Mouse (Mus musculus): ENCODE results near the gene Golm1.

Golm1 gene

DNA sequence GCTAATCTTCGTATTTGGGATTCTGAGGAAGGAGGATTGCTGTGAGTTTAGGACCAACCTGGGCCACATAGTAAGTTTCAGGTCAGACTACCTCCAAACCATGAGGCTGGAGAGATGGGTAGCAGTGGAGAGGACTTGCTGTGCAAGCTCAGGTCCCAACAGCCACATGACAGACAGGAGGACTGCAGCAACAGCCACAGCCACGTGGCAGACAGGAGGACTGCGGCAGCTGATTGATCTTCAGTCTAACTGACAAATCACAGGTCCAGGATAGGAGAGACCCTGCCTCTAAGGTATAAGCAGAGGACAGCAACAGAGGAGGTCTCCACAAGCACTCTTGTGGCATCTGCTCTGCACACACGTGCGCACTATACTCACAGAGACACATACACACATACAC lies 17.8 kb downstream of the Golm1 start:
- TF ChIP-seq GATA4 (IDR thresholded peaks at IDR 0.05; ENCODE audit: insufficient replicate concordance, low read length) = no peak

DNA sequence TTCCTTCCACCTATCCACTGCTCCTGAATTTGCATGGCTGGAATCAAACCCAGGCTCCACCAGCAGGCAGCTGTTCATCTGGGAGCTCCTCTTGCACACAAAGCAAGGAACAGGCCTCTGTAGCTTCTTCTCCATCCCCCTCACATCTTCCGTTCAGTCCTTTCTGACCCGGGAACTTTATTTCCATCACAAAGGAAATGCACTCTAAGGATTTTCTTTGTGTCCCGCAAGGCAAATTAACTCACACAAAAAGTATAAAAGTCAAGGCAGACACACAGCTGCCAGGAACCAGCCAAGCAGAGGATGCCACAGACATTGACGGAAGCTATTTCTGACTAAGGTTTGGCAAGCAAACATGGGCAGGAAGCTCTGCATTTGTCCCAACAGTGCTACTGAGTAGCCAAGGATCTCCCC lies 18.6 kb downstream of the Golm1 start:
- TF ChIP-seq GATA4 (IDR thresholded peaks at IDR 0.05; ENCODE audit: insufficient replicate concordance, low read length) = no peak

DNA sequence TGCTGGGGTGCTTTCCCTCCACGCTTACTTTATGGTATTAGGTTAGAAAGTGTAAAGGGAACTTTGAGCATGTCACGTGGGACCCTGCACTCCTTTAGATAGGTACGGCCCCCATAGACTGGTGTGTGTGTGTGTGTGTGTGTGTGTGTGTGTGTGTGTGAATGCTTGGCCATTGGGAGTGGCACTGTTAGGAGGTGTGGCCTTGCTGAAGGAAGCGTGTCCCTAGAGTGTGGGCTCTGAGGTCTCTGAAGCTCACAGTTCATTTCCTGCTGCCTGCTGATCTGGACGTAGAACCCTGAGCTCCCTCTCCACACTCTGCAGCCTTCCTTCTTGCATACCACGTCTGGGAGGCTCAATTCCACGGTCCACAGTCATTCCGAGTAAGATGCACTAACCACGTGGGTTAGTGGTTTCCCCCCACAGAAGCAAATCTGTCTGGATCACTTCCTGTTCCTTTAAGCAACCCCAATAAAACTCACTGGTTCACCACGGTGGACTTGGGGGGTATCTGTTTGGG lies 19.2 kb downstream of the Golm1 start:
- no peak for TF ChIP-seq GATA4 (IDR thresholded peaks at IDR 0.05; ENCODE audit: insufficient replicate concordance, low read length)

DNA sequence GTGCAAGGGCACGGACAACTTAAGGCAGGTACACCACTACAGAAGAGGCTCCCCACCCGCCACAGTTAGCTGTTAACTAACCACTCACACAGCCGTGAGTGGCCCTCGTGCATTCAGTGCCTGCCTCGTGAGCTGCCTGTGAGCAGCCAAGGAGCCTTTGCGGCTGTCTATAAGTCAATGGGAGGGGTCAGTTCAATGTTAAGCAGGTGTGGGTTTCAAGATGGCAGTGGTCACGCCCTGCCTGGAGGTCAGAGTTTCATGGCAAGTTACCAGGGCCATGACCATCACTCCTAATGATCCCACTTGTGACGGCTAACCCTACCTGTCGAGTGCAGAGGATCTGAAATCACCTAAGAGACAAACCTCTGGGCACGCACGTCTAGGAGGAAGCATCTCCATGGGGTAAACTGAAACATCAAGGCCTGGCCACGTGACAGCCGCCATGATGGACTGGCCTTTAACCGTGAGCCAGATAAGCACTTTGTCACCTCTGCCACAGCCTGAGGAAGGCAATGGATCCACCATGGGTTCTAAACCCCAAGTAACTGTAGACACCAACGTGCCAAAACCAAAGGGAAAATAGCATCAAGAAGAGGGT lies 19.8 kb downstream of the Golm1 start:
- TF ChIP-seq GATA4 (IDR thresholded peaks at IDR 0.05; ENCODE audit: insufficient replicate concordance, low read length) = no peak

DNA sequence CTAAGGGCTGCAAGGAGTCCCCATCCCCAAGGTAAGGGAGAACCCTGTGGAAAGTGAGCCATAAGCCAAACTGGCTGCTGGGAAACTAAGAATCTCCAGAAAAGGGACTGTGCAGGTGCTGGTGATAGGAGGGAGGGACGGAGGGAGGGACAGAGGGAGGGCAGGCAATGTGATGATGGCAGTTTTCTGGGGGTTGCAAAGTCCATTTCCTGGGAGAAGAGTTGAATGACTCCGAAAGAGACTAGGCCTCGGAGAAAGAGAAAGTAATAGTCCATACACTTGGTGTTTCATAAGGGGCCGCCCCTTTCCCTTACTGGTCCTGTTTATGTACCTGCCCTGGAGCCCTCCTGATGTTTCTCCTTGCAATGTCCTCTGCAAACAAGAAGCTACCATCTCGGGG lies 21.1 kb downstream of the Golm1 start:
- TF ChIP-seq GATA4 (IDR thresholded peaks at IDR 0.05; ENCODE audit: insufficient replicate concordance, low read length) = no peak

DNA sequence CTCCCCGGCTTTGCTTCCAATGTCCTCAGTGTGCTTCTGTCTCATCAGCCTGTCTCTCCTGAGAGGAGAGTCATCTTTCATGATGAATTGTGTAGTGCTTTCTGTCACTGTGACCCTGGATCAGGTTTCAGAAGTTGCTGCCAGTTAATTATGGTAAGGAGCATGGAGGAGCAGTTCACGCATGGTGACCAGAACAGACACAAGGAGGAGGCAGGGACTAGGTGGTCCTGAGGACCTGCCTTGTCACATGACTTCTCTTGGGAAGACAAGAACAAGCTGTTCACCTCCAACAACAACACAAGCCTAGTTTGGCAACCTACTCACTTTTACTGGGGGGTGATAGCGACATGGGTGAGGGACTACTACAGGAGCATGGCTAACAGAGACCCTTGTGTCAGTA lies 22.5 kb downstream of the Golm1 start:
- no peak for TF ChIP-seq GATA4 (IDR thresholded peaks at IDR 0.05; ENCODE audit: insufficient replicate concordance, low read length)

DNA sequence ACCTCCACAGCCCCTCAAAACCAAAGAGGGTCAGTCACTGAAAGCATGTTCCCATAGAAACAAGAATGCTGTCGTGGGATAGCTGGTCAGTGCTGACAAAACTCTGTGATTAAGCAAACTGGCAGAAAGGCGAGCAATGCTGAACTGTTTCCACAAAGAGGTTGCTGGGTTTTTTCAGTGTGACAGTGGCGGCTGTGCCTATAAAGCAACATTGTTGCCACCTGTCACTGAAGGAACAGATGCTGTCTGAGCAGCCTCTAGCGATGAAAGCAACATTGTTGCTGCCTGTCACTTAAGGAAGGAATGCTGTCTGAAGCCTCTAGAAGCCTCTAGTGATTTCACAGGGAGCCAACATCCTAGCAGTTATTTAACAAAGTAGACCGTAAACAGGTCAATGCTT lies 23.0 kb downstream of the Golm1 start:
- TF ChIP-seq GATA4 (IDR thresholded peaks at IDR 0.05; ENCODE audit: insufficient replicate concordance, low read length) = no peak

DNA sequence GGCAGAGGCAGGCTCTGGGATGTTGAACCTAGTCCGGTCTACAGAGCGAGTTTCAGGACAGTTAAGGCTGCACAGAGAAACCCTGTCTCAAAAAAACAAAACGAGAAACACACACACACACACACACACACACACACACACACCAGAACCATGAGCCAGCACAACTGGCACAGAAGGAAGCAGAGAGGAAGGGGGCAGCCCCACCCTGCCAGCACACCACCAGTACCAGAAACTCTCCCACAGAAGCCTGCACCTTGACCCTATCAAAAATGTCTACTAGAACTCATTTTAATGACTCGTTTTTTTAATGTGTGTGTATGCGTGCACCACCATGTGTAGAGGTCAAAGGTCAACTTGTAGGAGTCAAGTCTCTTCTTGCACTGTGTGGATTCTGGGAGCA lies 25.8 kb downstream of the Golm1 start:
- TF ChIP-seq GATA4 (IDR thresholded peaks at IDR 0.05; ENCODE audit: insufficient replicate concordance, low read length) = no peak

DNA sequence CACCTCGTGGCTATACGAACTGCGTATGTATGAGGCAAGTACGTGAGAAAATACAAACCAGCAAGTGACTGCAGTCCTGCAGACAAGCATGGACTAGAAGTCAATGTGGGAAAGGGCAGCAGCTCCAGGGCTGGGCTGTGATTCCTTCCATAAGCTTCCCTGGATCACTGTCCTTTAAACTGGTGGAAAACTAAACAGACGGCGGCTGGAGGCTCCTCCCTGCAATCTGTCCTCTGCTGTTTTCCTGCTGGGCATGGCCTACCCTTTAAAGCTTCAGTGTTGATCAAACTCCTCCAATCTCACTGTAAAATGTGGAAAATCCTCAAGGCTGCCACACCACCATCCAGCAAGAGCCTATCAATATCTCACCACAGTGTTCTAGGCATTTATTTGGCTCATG lies 27.0 kb downstream of the Golm1 start:
- TF ChIP-seq GATA4 (IDR thresholded peaks at IDR 0.05; ENCODE audit: insufficient replicate concordance, low read length) = no peak

DNA sequence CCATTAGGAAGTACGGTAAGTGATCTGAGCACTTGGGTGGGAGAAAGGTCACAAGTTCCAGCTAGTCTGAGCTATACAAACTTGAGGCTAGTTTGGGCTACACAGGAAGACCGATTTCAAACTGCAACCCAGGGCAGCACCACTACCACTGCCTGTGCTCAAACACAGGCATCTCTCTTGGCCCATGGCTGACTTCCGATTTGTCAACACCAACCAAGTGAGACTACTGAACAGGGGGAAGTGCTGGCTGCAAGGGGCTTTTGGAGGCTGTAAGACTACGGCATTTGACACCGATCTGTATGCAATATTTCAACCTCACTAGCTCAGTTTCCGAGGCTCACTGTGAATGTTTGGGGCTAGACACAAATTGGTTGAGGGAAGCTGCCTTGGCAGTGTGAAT lies 28.1 kb downstream of the Golm1 start:
- no peak for TF ChIP-seq GATA4 (IDR thresholded peaks at IDR 0.05; ENCODE audit: insufficient replicate concordance, low read length)

DNA sequence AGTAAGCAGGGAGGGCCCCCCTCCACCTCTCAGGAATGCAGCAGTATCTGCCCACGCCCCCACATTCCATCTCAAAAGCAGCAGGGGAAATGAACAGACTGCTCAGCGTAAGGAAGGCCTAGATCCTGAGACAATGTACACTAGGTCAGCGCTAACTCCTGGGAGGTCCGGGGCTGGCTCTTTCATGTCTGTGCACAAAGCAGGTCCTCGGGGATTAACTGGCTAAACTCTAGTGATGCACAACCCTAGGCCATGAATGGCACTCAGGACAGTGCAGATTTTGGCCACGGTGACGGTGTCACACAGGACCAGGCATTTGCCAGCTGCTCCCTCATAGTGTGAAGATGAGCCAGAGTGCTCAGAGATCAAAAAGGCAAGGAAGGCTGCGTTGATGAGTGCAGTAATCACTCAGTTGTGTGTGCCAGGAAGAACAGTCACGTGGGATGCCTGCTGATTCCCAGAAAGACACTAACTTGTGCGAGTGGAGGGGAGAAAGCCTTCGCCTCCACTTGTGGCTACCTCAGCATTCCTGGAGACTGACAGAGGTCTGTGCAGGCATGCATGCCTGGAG lies 28.9 kb downstream of the Golm1 start:
- no peak for TF ChIP-seq GATA4 (IDR thresholded peaks at IDR 0.05; ENCODE audit: insufficient replicate concordance, low read length)

DNA sequence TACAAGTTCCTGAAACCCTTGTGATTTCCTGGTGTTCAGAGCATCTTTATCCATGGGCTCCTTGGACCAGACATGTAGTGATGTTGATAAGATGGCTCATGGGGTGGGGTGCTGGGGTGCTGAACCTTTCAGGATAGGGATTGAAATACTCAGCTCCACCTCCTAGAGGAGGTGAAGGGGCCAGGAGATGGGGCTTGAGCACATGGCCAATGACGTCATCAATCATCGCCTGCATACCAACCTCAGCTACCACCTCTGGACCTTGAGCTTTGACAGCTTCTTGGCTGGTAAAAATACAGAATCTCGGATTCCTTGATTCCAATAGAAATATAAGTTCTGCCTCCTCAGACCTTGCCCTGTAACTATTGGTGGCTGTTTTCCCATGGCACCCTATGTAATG lies 30.1 kb downstream of the Golm1 start:
- no peak for TF ChIP-seq GATA4 (IDR thresholded peaks at IDR 0.05; ENCODE audit: insufficient replicate concordance, low read length)

DNA sequence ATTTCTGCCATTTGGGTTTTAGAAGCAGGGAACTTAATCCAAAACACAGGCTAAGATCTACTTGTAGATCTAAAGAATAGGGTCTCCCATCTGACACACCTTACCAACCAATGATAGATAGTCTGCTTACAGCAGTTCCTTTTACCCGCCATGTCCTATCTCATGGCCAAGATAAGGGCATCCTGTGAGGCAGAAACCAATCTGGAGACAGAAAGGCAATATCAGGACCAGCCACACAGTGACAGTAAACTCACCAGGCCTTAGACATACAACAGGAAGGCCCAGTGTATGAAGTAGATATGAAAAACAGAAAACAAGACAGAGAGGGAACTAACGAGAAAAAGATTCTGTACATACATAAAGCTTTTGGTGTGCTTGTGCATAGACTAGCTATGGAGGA lies 32.8 kb downstream of the Golm1 start:
- TF ChIP-seq GATA4 (IDR thresholded peaks at IDR 0.05; ENCODE audit: insufficient replicate concordance, low read length) = peak; percentile 35; the same call in 1 of the 2 replicates

DNA sequence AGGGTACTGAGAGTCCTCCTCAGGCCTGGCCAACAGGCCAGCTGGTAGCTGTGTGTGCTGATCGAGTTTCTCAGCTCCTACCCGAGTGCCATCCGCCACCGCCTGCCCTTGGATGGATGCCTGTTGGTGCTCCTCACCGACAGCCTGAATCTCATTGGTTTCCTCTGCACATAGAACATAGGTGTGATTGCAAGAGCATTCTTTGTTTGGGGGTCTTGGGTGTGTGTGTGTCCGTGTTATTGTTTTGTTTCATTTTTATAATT lies 35.5 kb downstream of the Golm1 start:
- no peak for TF ChIP-seq GATA4 (IDR thresholded peaks at IDR 0.05; ENCODE audit: insufficient replicate concordance, low read length)

DNA sequence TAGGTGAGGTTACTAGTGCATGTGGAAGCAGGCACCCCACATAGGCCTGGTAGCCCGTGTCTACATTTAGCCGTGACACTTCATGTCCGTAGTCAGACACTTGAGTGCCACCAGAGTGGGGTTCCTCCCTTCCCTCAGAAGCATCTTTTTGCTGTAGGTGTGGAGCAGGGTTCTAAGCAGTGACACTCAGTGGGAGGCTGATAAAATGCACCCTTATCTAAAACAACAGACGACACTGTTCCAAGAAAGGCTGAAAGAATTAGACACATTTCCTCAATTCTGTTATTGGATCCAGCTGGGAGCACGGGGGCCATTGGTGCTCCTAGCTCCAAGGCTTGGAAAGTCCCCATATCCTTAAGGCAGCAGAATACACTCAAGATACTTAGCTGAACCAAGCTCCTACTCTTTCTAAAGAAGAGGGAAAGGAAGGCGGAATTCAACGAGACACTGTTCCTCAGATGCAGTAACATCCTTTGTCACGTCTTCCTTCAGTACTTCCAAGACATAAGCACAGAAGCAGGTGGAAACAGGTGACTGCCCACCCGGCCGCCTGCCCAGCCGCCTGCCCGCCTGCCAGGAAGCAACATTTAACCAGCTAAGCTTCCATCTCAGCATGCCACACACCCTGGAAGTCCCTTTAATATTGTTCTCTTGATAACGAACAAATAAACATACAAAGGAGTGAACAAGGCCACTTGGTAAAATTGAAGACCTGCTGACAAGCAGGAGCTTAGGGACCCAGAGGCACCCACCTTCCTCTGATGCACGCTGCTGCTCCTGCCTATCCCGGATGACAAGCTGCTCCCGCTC lies 36.0 kb downstream of the Golm1 start:
- no peak for TF ChIP-seq GATA4 (IDR thresholded peaks at IDR 0.05; ENCODE audit: insufficient replicate concordance, low read length)

DNA sequence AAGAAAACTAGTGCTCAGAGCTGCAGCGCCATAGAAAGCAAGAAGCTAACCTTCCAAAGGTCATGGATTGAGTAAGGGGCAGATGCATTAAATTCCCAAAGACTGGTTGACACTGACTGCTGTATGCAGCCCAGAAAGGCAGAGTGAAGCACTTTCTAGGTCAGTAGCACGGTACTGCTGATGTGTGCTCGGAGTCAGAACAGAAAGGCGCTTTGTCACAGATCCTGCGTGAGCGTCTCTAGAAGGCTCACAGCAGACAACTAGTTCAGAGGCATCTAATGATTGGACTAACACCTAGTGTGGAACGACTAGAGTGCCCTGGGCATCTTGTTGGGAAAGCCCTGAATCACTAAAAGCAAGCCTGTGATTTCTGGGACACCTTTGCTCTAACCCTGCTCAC lies 37.8 kb downstream of the Golm1 start:
- TF ChIP-seq GATA4 (IDR thresholded peaks at IDR 0.05; ENCODE audit: insufficient replicate concordance, low read length) = no peak

All from liver, adult (tissue).